Mouse (Mus musculus): ENCODE results near the gene Uroc1. TPM values are rescaled to one million over a fixed set of nuclear protein-coding genes. Genes with fewer than 3 reads are reported as not detected.

The Uroc1 gene
- 0.05 TPM in 1 of 2 replicates, not detected in the other for polyA plus RNA-seq (2015; fragmentation: Nextera tagmentation; extraction: Ambion mirVana)

DNA sequence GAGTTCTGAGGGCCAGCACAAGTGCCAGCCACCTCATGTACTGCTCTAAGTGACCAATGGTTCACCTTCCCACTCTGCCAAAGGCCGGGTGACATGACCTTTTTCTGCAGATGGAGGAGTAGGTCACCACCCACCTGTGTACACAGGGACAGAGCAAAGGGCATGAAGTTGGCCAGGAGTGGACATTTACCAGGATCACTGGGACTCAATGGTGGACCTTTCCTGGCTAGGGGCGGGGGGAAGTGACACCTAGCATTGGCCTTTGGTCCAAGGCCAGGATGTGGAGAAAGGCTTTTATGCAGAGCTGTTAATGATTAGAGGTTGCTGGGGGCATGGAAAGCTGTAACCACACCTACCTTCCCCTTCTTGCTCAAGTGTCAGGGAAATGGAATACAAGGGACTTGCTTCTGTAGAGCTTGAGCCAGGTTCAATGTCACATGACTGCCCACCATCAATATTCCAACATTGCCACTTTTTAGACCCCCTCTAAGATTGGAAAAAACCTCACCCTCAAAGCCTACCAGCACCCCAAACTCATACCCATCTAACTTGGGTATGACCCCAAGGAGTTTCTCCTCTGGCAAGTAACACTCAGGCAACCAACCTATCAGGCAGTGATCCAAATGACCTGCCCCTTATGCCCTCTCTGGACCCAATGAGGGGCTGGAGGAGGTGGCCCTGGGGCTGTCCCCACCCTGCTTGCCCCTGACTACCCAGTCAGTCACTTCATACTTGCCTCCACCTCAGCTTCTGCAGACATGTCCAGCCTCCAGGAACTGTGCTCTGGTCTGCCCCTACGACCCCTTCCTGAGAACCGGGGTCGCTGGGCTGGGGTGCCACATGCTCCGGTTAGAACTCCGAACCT lies at the start of gene Uroc1:
TSS of gene Uroc1 (plus strand) at position 724 of the 865 bp plus-strand sequence.
- no peak for DNase-seq (ENCODE audit: low spot score)

DNA sequence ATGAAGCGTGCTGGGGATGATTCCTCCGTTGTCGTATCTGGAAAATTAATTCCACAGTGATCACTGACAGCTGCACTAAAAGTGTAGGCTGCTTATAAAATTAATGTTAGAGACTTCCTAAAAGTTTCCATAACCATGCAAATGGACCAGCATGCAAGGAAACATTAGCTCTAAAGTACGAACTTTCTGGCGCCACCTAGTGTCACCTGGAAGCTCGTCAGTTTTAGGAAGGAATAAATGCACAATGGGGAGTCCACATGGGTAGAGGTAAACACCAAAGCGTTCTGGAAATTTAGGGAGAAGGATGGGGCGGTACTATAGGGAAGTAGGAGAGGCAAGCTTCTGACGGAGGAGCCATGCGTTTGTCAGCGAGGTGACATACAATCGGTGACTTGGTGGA lies 44.8 kb upstream of the Uroc1 start:
- DNase-seq (ENCODE audit: low spot score) = no peak

DNA sequence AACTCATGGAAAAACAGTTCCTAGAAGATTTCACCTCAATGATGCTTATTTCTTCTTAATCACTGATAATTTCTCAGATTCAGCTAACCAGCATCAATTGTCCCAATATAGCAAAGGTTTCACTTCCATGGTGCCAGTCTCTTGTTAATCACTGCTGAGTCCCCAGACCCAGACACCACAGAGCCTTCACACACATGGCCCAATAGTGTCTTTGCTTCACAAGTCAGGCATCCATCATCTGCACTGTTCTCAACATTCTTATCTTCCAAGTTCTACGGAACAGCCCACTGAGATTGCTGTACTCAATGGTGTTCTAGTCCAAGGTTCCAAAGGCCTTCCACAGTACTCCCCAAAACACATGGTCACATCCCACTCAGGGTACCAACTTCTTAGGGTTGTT lies 32.2 kb upstream of the Uroc1 start, which contains the start of gene BC048671:
TSS of gene BC048671 (plus strand) at position 301 of the 400 bp plus-strand sequence.
- DNase-seq (ENCODE audit: low spot score) = no peak

DNA sequence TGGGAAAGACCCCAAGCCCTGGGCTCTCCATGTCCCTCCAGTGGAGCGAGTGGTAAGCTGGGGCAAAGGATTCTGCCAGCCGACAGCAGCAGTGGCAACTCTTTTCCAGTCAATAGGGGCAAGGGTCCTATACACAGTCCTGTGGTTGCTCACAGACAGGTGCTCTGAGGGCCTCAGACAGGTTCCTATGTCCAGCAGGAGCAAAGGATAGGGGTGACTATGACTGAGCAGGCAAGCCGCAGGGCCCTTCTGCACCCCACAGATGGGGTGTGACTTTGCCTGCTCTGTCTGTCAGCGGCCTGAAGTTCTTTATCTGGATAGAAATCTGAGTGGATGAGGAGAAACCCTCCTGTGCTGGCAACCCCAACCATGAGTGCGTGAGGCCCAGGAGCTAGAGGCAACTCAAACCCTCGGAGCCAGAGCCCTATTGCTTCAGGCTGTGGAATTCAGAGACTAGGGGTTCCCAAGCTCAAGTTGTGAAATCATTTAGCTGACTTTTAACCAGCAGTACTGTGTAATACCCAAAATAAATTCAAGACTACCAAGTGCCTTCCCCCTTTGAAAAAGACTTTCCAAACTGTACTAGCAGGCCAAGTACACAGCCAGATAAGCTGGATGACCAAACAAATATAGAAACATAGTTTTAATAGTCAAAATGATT lies 26.6 kb upstream of the Uroc1 start:
- no peak for DNase-seq (ENCODE audit: low spot score)

DNA sequence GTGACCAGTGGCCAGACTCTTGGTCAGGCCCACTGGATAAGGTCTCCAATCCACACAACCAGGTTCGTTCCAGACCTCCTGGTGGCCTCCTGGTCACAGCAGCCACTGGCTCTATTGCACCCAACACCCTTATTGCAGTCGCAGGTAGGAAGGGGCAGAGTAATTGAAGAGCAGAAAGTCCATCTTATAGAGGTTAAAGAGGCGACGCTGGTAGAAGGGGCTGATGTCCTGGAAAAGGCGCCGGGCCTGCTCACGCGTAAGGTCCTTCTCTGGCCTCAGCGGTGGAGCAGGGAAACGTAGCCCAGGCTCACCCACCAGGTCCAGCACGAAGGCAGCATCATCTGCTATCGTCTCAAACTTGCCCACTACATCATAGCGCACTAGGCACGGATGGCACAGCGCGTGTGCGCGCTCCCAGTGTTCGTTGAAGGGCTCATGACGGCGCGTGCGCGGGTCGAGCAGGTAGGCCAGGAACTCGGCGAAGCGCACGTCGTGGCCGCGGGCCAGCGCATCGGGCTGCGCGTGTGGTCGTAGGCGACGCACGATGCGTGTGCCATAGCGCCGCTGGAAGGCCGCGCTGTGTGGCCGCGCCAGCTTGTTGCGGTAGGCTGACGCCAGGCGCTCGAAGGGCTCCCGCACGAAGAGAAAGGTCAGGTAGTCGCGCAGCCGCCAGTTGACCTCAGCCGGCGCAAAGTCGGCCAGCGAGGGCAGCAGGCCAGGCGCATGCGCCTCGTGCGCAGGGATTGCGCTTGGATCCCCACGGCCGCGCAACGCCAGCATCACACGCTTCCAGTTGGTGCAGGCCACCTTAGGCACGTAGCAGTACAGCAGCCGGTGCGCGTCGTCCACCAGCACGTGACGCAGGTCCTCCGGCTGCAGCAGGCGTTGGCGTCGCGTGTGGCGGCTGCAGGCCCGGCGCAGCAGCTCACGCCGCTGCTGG lies 24.0 kb upstream of the Uroc1 start:
- DNase-seq (ENCODE audit: low spot score) = no peak

DNA sequence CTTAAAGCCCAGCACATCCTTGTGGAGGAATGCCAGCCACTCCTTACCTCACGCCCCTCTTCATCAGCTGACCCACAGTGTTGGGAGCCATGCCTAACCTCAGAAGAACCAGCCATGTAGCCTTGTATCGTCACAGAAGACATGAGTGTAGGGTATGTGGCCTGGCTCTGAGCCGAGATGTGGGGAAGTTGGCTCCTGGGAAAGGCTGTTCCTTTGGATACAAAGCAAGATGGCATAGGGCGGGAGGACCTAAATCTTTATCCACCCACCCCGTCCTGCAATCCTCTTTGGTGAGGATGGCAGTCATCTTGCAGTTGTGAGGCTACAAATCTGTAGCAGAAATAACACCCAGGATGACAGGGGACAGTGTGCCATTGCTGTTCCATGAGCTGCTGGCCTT lies 17.1 kb upstream of the Uroc1 start:
- DNase-seq (ENCODE audit: low spot score) = no peak

DNA sequence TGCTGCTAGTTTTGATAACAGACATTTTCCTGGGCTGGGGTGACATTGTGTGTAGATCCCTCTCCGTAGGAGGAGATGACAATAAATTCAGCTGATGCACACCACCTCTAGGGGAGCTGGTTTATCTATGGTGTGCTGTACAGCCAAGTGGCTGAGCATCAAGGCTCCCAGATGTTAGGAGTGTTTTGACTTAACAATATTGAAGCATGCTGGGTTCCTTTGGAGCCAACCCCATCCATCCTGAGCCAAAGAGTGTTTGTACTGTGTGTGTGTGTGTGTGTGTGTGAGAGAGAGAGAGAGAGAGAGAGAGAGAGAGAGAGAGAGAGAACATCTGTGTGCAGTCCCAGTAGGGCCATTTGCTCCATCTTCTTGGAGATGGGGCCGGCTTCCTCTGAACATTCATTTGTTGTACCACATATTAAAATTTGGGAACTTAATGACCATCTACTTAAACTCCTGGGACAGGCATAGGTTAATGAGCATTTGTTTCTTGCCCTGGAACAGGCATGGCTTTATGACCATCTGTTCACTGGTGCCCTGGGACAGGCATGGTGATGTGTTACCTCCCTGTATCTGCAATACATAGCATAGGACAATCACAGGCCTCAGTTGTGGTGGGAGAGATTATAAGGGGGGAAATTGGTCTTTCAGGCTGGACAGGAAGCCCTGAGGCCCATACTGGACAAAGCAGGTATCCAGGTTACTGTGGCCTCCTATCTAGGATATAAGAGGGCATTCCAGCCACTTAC lies 15.4 kb upstream of the Uroc1 start:
- DNase-seq (ENCODE audit: low spot score) = no peak

DNA sequence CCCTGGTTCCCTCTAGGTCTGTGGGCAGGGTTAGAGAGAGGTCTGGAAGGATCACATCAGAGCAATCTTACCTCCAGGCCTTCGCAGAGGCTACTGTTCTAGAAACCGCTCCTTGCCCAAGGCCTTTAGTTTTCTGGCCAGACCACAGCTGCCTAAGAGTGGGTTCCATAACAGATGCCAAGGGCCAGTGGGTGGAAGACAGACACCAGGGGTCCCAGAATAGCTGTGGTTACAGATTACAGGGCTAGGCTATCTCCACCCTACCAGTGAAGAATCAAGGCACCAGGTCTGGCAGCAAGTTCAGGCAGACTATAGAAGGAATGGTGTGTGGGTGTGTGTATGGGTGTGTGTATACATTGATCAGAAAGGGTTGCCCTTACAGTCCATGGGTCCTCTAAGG lies 14.1 kb upstream of the Uroc1 start:
- no peak for DNase-seq (ENCODE audit: low spot score)

DNA sequence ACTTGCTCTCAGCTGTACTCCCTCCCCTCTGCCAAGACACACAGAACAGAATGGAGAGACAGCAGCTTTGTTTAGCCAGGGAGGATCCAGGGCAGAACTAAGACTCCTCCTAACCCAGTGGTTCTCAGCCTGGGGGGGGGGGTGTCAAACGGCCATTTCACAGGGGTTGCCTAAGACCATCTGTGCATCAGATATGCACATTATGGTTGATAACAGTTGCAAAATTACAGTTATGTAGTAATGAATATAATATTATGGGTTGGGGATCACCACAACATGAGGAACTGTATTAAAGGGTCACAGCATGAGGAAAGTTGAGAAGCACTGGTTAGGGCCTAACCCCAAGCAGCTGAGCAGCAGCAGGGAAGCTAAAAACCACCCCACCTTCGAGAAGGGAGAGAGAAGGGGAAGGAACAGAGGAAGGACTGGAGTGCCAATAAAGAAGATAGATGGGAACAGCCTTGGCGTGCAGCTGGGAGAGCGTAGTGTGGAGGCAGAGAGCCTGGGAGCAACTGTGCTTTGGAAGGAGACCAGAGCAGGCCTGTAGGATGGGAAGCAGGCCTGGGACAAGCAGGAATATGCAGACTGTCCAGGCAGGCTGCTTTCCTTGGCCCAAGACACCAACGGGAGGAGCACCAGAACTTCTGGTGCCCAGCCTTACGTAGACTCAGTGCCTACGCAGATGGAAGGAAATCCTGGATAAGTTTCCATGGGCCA lies 13.5 kb upstream of the Uroc1 start:
- DNase-seq (ENCODE audit: low spot score) = no peak

DNA sequence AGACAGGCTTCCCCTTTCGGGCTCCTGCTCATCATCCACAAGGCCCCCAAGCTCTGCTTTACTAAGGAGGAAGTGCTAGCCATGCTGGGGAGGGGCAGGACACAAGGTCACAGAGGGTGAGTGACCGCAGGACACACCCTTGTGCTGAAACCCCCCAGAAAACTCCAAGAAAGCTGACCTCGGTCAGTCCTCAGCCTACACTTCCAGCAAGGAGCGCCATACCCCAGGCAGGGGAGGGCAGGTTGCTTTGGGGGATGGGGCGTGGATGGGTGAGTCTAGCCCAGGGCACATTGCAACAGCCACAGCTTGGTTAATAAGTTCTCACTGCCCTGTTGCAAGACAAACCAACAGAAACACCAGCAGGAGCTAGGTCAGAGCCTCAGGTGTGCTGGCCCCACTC lies 12.7 kb upstream of the Uroc1 start:
- no peak for DNase-seq (ENCODE audit: low spot score)

DNA sequence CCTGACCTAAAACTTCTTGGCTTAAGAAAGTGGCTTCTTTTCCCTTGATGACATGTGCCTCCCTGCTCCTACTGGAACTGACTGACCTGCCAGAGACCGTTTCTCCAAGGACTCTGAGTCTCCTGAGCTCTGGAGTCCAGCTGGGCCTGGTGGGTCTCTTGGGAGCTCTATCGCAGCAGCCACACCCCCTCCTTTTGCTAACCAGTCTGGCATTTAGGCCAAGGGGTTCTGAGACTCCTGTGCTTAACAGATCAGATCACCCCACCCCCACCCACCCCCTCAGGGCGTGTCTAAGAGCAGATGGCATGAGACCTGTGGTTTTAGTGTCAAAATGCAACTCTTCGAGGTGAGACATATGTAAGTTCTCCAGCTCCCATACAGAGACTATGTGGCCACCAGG lies 11.3 kb upstream of the Uroc1 start:
- DNase-seq (ENCODE audit: low spot score) = no peak

DNA sequence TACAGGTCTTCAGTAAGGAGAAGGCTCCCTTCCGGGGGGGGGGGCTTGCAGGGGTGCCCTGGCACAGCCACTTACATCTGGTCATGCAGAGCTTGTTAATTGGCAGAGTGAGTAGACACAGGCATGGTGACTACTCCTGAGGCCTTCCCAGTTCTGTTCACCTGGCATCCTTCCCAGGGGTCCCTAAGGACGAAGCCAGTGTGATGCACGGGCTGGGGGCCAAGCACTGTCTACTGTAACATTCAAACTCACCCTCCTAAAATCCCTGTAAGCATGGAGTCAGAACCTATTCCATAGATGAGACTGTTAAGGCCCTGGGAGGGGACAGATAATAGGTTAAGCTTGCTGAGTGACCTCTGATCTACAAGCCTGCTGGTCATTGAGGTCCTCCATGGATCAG lies 9.1 kb upstream of the Uroc1 start:
- DNase-seq (ENCODE audit: low spot score) = no peak

DNA sequence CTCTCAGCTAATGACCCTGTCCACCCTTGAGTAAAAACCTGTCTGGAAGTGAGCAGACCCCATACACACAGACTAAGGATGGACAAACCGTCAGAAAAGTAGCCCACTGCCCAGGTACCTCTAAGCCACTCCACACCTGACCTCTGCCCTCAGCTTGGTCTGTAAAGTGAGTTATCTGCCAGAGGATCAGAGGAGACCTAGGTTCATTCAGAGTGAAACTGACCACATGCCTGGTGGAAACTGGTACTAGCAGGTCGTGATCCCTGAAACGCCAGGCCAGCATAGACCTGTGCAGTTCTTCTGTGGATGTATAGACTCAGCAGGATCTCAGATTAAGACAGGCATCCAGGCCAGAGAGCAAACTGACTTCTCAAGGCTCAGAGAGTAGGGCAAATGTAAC lies 8.6 kb upstream of the Uroc1 start:
- no peak for DNase-seq (ENCODE audit: low spot score)

DNA sequence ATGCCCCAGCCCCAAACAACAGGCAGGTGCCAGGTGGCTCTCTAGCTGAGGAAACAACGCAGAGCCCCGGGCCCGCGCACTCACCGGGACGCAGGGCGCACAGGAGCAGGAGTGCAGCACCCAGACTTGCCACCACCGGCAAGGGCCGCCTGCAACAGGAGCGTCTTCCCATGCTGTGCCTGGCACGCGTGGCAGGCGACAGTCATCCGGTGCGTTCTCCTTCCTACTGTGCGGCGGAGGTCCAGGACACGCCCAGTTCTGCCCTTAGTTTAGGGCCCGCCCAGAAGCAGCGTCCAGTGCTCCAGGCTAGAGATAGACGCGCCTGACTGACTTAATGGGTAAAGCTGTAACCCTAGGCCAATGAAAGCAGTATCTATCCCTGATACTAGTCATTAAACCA lies 8.1 kb upstream of the Uroc1 start, which contains the start of gene Chst13:
TSS of gene Chst13 (minus strand) at position 195 of the 400 bp plus-strand sequence.
- DNase-seq (ENCODE audit: low spot score) = no peak

DNA sequence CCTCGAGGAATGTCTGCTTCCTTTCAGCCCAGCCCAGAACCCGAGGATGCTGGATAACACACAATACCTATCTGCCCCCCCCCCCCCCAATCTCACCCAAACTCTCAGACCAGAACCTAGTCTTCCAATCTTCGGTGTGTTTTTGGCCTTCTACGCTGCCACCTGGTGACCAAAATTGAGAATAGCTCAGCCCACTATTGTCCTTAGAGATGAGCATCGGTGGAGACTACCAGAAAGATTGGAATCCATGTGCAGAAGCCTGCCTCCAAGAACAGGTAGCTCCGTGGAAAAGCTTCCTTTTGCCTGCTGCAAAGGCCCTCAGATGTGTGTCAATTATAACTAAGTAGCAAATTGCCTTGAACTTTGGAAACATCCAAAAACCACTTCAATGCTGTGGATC lies 5.4 kb upstream of the Uroc1 start:
- no peak for DNase-seq (ENCODE audit: low spot score)

DNA sequence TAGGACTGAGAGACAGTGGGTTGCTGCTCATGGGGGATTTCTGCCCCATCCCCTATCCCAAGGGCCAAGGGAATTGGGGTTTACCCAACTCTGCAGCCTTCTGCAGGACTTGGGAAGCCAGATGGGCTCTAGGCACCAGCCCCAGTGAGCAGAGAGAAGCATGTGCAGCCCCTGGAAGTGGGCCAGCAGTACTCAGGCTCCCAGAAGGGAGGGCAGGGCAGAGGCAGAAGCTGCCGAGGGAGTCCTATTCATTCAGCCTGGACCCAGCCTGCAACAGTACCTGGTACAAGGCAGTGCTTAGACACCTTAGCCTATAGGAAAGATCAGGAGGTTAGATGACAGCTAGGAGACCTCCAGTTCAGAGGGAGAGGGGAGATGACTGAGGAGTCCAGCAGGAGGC lies 3.1 kb upstream of the Uroc1 start:
- no peak for DNase-seq (ENCODE audit: low spot score)

DNA sequence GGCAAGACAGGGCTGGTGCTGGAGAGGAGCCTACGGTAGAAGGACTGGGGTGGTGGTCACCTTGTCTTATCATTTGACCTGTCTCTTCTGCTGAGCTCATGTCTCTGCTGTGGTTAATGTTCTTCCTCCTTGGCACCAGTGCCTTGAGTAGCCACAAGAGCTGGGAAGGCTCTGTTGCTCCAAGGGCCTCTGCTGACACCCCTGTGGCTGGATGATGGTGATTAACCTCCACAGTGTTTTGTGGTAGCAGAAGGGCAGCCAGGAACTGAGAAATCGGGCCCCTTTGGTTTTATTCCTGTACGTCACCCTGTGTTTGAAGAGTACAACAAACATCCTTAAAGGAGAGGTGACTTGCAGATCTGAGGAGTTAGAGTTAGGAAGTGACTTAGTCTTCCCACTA lies 1.2 kb downstream of the Uroc1 start:
- DNase-seq (ENCODE audit: low spot score) = no peak

DNA sequence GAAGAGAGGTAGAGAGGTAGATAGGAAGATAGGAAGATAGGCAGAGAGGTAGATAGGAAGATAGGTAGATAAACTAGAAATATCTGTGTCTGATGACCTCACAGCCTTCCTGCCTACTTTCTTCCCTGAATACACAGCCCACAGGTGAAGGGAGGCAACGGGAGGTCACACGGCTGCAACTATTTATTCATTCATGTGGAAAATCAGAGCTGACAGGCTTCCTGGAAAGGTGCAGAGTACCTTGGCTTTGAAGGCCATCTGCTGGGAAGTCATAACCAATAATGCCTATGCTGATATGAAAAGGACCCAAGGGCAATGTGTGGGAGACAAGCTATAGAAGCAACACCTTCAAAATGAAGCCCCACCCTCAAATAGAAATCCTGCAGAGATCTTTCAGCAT lies 9.3 kb downstream of the Uroc1 start:
- DNase-seq (ENCODE audit: low spot score) = no peak

DNA sequence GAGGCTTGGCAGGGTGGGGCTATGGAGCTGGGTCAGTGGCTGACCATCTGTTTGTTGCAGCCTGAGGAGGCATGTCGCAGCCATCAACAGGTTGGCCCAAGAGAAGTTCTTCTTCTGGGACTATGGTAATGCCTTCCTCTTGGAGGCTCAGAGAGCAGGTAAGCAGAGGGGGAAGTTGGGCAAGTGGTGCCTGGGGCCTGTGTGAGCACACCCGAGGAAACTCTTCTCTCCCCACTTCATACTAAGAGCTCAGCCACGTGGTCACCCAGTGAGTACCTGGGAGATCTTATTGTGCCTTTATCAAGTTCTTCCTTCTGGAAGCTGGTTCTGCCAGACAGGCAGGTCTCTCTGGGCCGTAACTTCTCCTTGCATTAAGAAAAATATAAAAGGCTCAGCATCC lies 14.1 kb downstream of the Uroc1 start:
- no peak for DNase-seq (ENCODE audit: low spot score)

DNA sequence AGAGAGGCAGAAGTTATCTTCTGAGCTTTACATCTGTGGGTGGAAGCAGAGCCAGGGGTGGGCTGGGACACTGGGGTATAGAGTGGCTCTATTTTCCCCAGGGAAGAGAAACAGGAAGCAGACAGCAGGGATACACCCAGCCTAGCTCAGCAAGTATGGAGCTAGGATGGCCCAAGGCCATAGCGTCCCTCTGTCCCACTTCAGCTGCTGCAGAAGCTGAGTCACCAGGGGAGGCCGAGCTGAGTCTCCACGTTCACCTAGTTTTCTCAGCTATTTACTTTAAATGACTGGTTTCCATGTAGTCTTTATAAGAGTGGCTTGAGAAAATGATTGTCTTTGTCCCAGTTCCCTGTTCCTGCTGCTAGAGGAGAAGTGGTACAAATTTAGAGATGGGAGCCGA lies 15.4 kb downstream of the Uroc1 start:
- no peak for DNase-seq (ENCODE audit: low spot score)
